Mouse (Mus musculus): Measurements from ENCODE around the gene Angptl7. TPM values are rescaled to one million over a fixed set of nuclear protein-coding genes. Genes with fewer than 3 reads are reported as not detected.

Angptl7 gene
- polyA plus RNA-seq, 1 experiment: 0.10 TPM

GRCm38 (mm10) chr4:148471363-148471806 lies 28.9 kb downstream of the Angptl7 start:
- Histone ChIP-seq H3K27ac (ENCODE audit: insufficient read depth, low read length) (no peak overlapping the region), H3K27me3 (ENCODE audit: control insufficient read depth, insufficient read depth, low read length) (no peaks in the 10 kb centered on the region)
- 65% methylated on average over 10 of the region's 10 CpGs for WGBS

DNA sequence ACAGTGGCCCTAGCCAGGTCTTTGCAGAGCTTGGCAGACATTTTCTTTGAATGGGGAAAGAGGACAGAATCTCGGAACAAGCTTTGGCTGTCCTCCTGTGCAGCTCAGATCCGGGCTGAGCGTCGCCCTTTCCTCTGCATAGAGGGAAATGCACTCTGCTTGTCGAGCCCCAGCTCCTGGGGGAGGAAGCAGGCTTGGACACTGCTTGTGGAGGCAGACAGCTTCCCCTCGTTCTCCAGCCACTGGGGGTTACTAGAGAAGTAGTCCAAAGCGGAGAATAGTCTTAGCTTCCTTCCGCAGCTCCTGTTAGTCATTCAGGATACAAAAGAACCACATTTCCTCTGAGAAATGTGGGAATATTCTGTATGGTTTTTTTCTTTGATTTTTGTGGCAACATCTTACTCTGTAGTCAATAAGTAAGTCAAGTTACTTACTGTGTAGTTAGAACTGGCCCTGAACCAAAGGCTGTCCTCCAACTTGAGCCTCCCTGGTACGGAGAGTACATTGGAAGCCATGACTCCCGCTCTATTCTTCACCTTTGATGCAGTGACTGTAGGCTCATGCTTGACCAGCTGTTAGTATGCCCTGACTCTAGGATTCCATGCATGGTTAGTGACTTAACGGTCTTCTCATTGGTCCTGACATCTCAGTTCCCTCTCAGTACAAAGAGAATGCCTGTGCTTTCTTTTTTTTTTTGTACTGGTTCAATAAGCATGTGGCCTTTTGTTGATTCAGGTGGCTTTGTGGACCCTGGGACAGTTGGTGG lies 30.6 kb downstream of the Angptl7 start:
- 88% methylated on average over 11 of the region's 11 CpGs for WGBS
- DNase-seq: no peak
- Histone ChIP-seq H3K4me1 (ENCODE audit: control insufficient read depth, insufficient read depth, low read length) (no peaks in the 10 kb centered on the region), H3K27ac (ENCODE audit: insufficient read depth, low read length) (no peak overlapping the region), H3K4me3 (replicated peaks; ENCODE audit: insufficient read depth, low read depth, low read length) (no peak overlapping the region), H3K27me3 (ENCODE audit: control insufficient read depth, insufficient read depth, low read length) (no peaks in the 10 kb centered on the region)
- TF ChIP-seq POLR2A (IDR thresholded peaks at IDR 0.05; ENCODE audit: borderline replicate concordance, insufficient read depth, low read length): no peak
- no peak for TF ChIP-seq CTCF (IDR thresholded peaks at IDR 0.05; ENCODE audit: borderline replicate concordance, insufficient read depth, low read depth, low read length)

More at GRCm38 (mm10) chr4:148471363-148471806, 28.9 kb downstream of the Angptl7 start:
- DNase-seq: no peak
- Histone ChIP-seq H3K4me1 (ENCODE audit: control insufficient read depth, insufficient read depth, low read length) (no peaks in the 10 kb centered on the region), H3K4me3 (replicated peaks; ENCODE audit: insufficient read depth, low read depth, low read length) (no peak overlapping the region)
- TF ChIP-seq CTCF (IDR thresholded peaks at IDR 0.05; ENCODE audit: borderline replicate concordance, insufficient read depth, low read depth, low read length): no peak
- no peak for TF ChIP-seq POLR2A (IDR thresholded peaks at IDR 0.05; ENCODE audit: borderline replicate concordance, insufficient read depth, low read length)

- H3K27me3 ChIP-seq (ENCODE audit: control insufficient read depth, insufficient read depth, low read length): no peaks in the 10 kb centered on the region
- TF ChIP-seq POLR2A (IDR thresholded peaks at IDR 0.05; ENCODE audit: borderline replicate concordance, insufficient read depth, low read length): no peak
- TF ChIP-seq CTCF (IDR thresholded peaks at IDR 0.05; ENCODE audit: borderline replicate concordance, insufficient read depth, low read depth, low read length): no peak
- 90% methylated on average over 10 of the region's 10 CpGs for WGBS
- no peak overlapping the region for H3K27ac ChIP-seq (ENCODE audit: insufficient read depth, low read length)
- no peak for DNase-seq
- peaks cover 5% of the 10 kb centered on the region; the same call in 1 of the 2 replicates for H3K4me1 ChIP-seq (ENCODE audit: control insufficient read depth, insufficient read depth, low read length)
- no peak overlapping the region for H3K4me3 ChIP-seq (replicated peaks; ENCODE audit: insufficient read depth, low read depth, low read length)
Observed at GRCm38 (mm10) chr4:148468396-148468795, 31.9 kb downstream of the Angptl7 start.

- TF ChIP-seq CTCF (IDR thresholded peaks at IDR 0.05; ENCODE audit: borderline replicate concordance, insufficient read depth, low read depth, low read length) (no peak), POLR2A (IDR thresholded peaks at IDR 0.05; ENCODE audit: borderline replicate concordance, insufficient read depth, low read length) (no peak)
- Histone ChIP-seq H3K27ac (ENCODE audit: insufficient read depth, low read length) (no peak overlapping the region), H3K4me3 (replicated peaks; ENCODE audit: insufficient read depth, low read depth, low read length) (no peak overlapping the region), H3K4me1 (ENCODE audit: control insufficient read depth, insufficient read depth, low read length) (peaks cover 12% of the 10 kb centered on the region), H3K27me3 (ENCODE audit: control insufficient read depth, insufficient read depth, low read length) (no peaks in the 10 kb centered on the region)
- WGBS: 94% methylated on average over 5 of the region's 5 CpGs
- no peak for DNase-seq
Observed at GRCm38 (mm10) chr4:148466511-148467079, 33.7 kb downstream of the Angptl7 start.

- Histone ChIP-seq H3K4me3 (replicated peaks; ENCODE audit: insufficient read depth, low read depth, low read length) (no peak overlapping the region), H3K4me1 (ENCODE audit: control insufficient read depth, insufficient read depth, low read length) (peaks cover 12% of the 10 kb centered on the region), H3K27me3 (ENCODE audit: control insufficient read depth, insufficient read depth, low read length) (no peaks in the 10 kb centered on the region), H3K27ac (ENCODE audit: insufficient read depth, low read length) (no peak overlapping the region)
- 89% methylated on average over 12 of the region's 12 CpGs for WGBS
- no peak for DNase-seq
- TF ChIP-seq POLR2A (IDR thresholded peaks at IDR 0.05; ENCODE audit: borderline replicate concordance, insufficient read depth, low read length): no peak
- no peak for TF ChIP-seq CTCF (IDR thresholded peaks at IDR 0.05; ENCODE audit: borderline replicate concordance, insufficient read depth, low read depth, low read length)
Observed at GRCm38 (mm10) chr4:148464869-148465268, 35.4 kb downstream of the Angptl7 start.

GRCm38 (mm10) chr4:148464301-148464700 lies 36.0 kb downstream of the Angptl7 start:
- WGBS: 93% methylated on average over 12 of the region's 12 CpGs
- H3K27ac ChIP-seq (ENCODE audit: insufficient read depth, low read length): no peak overlapping the region
- H3K27me3 ChIP-seq (ENCODE audit: control insufficient read depth, insufficient read depth, low read length): no peaks in the 10 kb centered on the region
- peaks cover 12% of the 10 kb centered on the region for H3K4me1 ChIP-seq (ENCODE audit: control insufficient read depth, insufficient read depth, low read length)
- no peak for DNase-seq
- H3K4me3 ChIP-seq (replicated peaks; ENCODE audit: insufficient read depth, low read depth, low read length): no peak overlapping the region
- TF ChIP-seq POLR2A (IDR thresholded peaks at IDR 0.05; ENCODE audit: borderline replicate concordance, insufficient read depth, low read length): no peak
- TF ChIP-seq CTCF (IDR thresholded peaks at IDR 0.05; ENCODE audit: borderline replicate concordance, insufficient read depth, low read depth, low read length): no peak

- 14% methylated on average over 14 of the region's 14 CpGs for WGBS
- no peak overlapping the region for H3K27ac ChIP-seq (ENCODE audit: insufficient read depth, low read length)
- peak; percentile 65 to 80 for DNase-seq
- H3K27me3 ChIP-seq (ENCODE audit: control insufficient read depth, insufficient read depth, low read length): no peaks in the 10 kb centered on the region
- peaks cover 12% of the 10 kb centered on the region for H3K4me1 ChIP-seq (ENCODE audit: control insufficient read depth, insufficient read depth, low read length)
- H3K4me3 ChIP-seq (replicated peaks; ENCODE audit: insufficient read depth, low read depth, low read length): no peak overlapping the region
- TF ChIP-seq CTCF (IDR thresholded peaks at IDR 0.05; ENCODE audit: borderline replicate concordance, insufficient read depth, low read depth, low read length) (peak; percentile 62; the same call in 1 of the 2 replicates), POLR2A (IDR thresholded peaks at IDR 0.05; ENCODE audit: borderline replicate concordance, insufficient read depth, low read length) (no peak)
Observed at GRCm38 (mm10) chr4:148463208-148463960, 36.9 kb downstream of the Angptl7 start.

Measured in cerebellum, adult 2 months (tissue).